Mouse (Mus musculus) splenic B cell, adult 2 months (primary cell): ENCODE measurements around the gene Lrrc10b.
A peak's percentile ranks its signal among the peaks of the same experiment; 100 is the strongest.

Source experiments
- DNase-seq: peaks from one replicate; pipeline ENCODE4 v3.0.0-alpha.2; 2011; ENCODE audit warnings: low read depth, low spot score
- H3K27me3 ChIP-seq: 2 replicates; pipeline ENCODE4 v1.6.1; 2012; ENCODE audit warnings: mild to moderate bottlenecking, low read length, moderate library complexity, mixed read lengths; ENCODE audit not compliant: control insufficient read depth, poor library complexity, insufficient read depth, severe bottlenecking
- H3K36me3 ChIP-seq: 2 replicates; pipeline ENCODE4 v1.6.1; 2012; ENCODE audit warnings: mild to moderate bottlenecking, low read length, moderate library complexity, mixed read lengths; ENCODE audit not compliant: control insufficient read depth, poor library complexity, insufficient read depth, severe bottlenecking

The Lrrc10b gene

DNA sequence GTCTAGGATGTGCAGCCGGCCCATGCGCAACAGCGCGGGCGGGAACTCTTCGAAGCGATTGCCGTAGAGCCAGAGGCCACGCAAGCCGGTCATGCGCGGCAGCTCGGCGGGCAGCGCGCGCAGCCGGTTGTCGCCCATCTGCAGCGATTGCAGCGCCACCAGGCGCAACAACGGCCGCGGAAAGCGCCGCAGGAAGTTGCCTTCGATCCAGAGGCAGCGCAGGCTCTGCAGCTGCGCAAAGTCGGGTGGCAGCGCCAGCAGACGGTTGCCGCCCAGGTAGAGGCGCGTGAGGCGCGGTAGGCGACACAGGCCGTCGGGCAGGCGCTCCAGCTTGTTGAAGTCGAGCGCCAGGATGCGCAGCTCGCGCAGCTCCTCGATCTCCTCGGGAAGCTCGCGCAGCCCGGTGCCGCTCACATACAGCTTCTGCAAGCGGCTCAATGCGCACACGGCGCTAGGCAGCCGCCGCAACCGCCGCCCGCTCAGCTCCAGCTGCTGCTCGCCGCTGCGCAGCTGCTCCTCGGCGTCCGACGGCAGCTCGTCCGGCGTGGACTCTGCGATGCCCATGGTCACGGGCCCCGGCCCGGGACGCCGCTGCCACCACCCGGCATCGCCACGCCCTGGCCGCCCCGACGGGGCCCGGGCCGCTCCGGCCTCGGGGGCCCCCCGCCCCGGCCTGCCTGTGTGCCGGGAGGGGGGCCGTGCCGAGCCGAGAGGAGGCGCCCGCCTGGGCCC lies at the start of gene Lrrc10b:
Gene Lrrc10b (minus strand): TSS at position 722 of the 732 bp plus-strand sequence.
- H3K27me3 ChIP-seq: peaks cover 2% of the 10 kb centered on the region; the same call in 1 of the 2 replicates
- DNase-seq: peak; percentile 71
- no peaks in the 10 kb centered on the region; the same call in 1 of the 2 replicates for H3K36me3 ChIP-seq

DNA sequence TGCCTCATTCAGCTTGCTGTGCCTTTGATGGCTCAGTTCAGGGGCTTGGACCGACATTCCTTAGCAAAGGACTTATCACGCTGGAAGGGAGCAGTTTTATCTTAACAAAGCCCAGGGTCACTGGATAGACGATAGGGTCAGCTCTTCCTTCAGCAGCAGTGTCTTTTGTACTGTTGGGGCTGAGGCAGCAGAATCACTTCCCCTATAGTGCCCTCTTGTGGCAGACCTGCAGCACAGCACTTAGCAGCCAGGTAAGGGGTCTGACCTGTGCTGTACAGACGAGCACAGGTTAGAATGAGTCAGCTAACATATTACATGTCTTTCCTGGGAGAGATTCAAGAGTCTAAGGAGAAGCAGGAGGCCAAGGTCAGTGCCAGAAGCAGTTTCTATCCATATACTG lies 45.3 kb upstream of the Lrrc10b start:
- DNase-seq: peak; percentile 73
- peaks cover 10% of the 10 kb centered on the region for H3K36me3 ChIP-seq
- no peaks in the 10 kb centered on the region for H3K27me3 ChIP-seq

DNA sequence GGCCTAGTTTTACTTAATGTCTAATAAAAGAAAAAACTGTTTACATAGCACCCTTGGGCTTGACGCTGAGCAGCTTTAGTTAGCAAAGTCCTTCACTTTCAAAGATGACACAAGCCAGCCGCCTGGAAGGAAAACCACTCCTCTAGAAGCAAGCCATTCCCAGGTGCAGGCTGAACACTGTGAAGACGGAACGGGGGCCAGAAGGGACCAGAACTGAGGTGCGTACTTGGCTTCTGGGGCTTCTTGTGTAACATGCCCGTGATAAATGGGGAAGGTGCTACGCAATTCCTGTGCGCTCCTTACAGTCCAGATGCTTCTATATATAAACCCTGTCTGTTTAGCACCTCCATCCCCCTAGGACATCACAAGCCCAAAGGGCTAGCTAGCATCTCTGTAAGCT lies 43.3 kb upstream of the Lrrc10b start:
- DNase-seq: no peak
- H3K36me3 ChIP-seq: peaks cover 11% of the 10 kb centered on the region
- H3K27me3 ChIP-seq: no peaks in the 10 kb centered on the region

DNA sequence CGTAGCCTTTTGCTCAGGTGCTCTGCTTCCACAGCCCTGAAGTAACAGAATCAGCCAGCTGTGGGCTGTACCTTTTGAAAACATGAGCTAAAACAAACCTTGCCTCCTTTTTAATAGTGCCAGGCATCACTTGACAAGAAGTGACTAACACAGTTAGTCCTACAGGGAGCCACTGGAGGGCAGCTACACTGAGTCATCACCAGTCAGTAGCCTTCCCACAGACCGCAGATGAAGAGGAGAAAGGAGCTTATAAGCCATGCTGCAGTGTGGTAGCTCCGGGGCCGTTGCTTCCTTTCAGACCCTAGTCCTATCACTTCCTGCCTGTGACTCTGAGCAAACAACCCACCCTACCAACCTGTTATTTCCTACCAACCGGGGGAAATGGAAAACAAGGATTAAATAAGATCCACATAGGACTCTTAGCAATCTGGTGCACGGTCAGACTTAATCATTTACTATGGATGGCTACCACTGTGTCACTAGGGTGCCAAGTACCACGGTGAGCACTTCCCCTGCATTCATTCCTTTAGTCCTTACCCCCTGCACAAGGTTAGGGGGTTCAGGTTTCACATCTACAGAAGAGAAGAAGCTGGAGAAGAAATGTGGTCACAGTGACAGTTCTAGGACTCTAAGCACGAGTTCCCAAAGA lies 40.4 kb upstream of the Lrrc10b start:
- H3K36me3 ChIP-seq: peaks cover 8% of the 10 kb centered on the region
- H3K27me3 ChIP-seq: no peaks in the 10 kb centered on the region
- no peak for DNase-seq

DNA sequence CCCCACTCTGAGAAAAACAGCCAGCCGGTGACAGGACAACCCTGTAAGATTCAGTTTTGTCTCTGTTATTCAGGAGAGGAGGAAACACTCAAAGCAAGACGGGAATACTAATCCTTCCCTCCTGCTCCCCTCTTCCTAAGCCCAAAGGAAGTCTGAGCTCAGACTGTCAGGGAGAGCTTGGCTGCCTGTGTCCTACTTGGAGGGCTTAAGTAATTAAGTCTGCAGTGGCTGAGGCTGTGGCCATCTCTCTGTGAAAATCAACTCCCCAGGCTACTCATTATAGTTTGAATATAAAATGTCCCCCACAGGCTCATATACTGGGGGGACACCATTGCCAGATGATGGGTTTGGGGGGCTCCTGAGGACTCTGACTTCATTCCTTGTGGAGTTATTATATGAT lies 39.7 kb upstream of the Lrrc10b start:
- no peak for DNase-seq
- peaks cover 6% of the 10 kb centered on the region for H3K36me3 ChIP-seq
- no peaks in the 10 kb centered on the region for H3K27me3 ChIP-seq

DNA sequence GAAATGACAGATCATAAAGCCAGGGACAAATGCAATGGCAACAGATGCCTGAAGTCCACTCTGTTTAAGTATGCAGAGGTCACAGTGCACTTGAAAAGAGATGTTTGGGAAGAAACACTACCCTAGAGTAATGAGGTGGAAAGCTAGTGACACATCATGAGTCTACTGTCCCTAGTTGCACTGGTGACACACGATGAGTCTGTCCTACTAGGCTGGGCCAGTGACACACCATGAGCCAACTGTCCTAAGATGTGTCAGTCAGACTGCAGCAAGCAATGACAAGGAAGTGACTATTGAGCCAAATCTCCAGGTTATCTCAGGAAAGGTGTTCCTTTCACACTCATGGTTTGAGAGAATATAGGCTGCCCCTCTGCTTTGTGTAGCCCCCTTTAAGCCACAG lies 38.4 kb upstream of the Lrrc10b start:
- H3K36me3 ChIP-seq: peaks cover 6% of the 10 kb centered on the region
- DNase-seq: no peak
- no peaks in the 10 kb centered on the region for H3K27me3 ChIP-seq

DNA sequence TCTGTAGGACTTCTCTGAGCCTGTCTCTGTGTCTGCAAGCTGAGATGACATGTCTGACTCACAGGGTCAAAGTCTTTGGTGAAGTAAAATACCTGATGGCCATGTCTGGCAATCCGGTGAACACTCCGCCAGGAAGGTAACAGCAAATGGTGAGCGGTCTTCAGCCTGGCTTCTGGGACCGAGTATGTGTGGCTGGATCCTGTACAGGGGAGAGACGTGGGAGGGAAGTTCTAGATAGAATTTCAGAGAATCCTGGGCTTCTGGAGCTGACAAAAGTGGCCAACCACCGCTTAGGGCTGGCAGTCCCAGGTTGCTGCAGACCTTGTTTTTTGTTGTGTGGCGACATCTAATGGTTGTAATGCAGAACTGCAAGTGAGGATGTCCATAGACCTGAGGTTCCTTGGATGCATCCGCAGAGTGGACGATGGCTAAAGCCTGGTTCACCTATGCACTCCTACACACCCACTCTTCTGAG lies 29.0 kb upstream of the Lrrc10b start:
- peak; percentile 73 for DNase-seq
- Histone ChIP-seq H3K36me3 (no peaks in the 10 kb centered on the region), H3K27me3 (no peaks in the 10 kb centered on the region)

DNA sequence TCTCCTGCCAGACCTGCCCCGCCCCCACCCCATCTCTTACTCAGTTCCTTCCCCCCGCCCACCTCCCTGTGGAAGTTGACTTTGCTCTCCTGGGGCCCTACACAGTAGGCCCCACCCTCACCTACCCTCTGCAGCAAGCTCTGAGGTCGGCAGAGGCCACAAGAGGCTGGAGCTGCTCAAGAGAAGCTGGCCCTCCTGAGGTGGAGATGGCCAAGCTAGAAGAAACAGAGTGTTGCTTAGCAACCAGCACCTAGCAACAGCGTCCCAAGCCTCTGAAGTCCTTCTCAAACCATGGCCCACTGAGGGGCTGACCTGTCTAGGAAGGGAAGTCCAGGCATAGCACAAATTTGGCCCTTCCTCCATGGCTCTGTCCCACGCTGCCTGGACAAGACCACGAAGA lies 25.4 kb upstream of the Lrrc10b start, which contains the start of gene Ppp1r32:
Gene Ppp1r32 (minus strand): TSS at position 226 of the 400 bp plus-strand sequence.
- no peaks in the 10 kb centered on the region for H3K36me3 ChIP-seq
- no peaks in the 10 kb centered on the region for H3K27me3 ChIP-seq
- DNase-seq: no peak

DNA sequence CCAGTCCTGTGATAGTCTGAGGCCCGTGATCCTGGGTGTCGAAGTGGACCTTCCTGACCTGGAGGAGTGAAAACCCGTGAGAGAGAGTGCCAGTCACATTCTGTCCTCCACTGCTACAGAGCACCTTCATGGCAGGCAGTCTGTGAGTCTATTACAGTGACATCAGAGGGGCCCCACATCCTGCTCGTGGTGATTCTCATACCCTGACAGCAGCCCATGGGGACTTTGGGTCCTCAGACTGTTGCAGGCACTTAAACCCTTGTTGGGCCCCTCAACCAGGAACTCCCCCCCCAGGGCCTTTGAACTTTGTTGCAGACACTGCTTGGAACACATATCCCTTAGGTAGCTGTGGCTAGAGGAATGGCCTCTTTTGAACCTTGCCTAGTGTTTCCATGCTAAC lies 22.3 kb upstream of the Lrrc10b start:
- H3K36me3 ChIP-seq: no peaks in the 10 kb centered on the region
- H3K27me3 ChIP-seq: no peaks in the 10 kb centered on the region
- DNase-seq: no peak

DNA sequence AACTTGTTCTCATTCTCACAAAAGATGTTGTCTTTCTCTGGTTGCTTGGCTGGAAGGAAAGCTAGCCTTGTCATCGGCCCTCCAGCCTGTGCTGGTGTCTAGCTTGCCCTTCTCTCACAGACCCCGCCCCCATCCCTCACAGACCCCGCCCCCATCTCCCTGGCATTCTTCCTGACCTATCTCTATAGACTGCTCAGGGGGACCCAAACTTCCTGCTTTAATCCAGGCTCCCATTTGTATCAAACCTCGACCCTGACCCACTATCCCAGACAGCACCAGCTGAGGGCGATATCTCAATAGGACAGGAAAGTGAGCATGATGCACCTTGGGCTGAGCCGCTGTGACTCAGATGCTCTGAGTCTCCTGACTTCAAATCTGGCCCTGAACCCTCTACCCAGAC lies 16.5 kb upstream of the Lrrc10b start:
- H3K36me3 ChIP-seq: no peaks in the 10 kb centered on the region
- no peaks in the 10 kb centered on the region for H3K27me3 ChIP-seq
- no peak for DNase-seq

DNA sequence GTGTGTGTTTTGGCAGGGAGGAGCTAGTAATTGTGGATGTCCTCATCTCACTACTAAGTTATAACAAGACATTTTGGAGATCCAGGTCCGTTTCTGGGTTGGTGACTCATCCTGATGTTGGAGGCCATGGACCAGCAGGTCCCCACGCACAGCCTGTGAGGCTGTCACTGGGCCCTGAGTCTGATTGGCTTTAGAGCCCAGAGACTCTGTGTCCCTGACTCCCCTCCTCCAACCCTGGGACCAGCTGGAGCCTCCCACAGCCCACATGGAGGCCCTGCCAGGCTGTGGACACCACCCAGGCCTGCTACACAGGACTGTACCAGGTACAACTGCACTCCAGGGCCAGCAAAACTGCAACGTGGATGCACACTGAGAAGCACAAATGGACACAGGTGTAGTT lies 15.7 kb upstream of the Lrrc10b start:
- Histone ChIP-seq H3K27me3 (no peaks in the 10 kb centered on the region), H3K36me3 (no peaks in the 10 kb centered on the region)
- no peak for DNase-seq

DNA sequence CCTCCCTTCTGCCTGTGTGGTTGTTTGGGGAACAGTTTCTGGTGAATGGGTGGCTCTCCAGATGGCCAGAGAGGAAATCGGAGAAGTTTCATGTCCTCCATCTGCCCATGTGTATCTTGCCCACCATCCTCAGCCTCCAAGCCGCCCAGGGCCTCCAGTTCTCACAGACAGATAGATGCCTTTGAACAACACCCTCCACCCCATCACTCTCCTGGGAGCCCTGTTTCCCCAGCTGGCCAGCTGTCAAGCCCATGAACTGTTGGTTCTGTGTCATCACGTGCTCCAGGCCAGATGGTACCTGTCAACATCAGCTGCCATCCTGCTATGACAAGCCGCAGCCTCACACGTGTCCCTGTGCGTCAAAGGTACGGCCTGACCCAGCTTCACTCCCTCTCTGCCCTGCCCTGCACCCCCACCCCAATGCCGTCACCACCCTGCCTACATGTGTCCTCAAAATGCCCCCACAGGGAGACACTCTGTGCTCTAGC lies 11.9 kb upstream of the Lrrc10b start:
- Histone ChIP-seq H3K36me3 (no peaks in the 10 kb centered on the region), H3K27me3 (no peaks in the 10 kb centered on the region)
- peak; percentile 52 for DNase-seq

DNA sequence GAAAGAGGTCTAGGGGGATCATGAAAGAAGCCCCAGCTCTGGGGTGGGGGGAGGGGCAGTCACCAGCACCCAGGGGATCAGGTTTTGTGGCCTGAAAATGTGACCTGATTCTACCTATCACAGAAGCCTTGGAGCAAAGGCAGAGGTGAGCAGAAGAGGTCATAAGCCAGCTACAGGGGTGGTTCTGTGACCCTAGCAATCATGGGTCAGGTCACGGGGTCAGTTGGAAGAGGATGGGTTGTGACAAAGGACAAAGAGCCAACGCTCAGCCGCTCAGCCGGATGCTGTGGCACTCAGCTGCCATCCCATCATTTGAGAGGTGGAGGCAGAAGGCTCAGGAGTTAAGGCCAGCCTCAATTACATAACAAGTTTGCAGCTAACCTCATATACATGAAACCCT lies 7.2 kb upstream of the Lrrc10b start:
- Histone ChIP-seq H3K36me3 (no peaks in the 10 kb centered on the region), H3K27me3 (no peaks in the 10 kb centered on the region)
- no peak for DNase-seq

DNA sequence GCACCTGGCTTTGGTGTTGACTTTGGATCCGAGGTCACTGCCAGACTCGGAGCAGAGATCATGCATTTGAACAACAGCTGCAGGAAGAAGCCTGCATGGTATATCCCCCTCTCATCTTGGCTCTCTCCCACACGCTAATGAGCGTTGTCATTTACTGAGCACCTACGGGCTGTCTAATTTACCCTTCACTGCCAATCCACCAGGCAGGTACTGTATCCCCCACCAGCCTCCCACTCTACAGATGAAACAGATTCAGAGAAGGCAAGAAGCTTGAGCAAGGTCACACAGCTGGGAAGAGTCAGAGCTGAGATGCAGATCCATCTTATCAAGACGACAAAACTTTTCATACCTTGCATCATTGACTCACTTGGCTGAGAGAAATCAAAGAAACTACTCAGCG lies 4.3 kb upstream of the Lrrc10b start:
- DNase-seq: no peak
- Histone ChIP-seq H3K36me3 (no peaks in the 10 kb centered on the region; the same call in 1 of the 2 replicates), H3K27me3 (no peaks in the 10 kb centered on the region)

DNA sequence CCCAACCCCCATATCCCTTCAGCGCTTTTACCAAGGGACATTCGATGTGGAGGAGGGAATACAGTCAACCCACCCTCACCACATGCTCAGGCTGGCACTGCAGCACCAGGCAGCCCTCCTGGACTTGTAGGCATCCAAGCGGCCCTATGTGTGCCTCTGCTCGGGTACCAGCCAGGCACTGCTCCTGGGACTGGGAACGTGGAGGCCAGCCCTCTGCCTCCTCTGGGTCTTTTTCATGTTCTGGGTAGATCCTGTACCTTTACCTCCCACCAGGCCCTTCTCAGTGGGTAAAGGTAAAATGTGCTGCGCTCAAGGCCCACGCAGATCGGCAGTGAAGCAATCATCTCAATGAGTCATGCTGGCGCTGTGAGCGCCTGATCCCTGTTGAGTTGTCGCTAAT lies 2.6 kb upstream of the Lrrc10b start:
- DNase-seq: no peak
- peaks cover 2% of the 10 kb centered on the region; the same call in 1 of the 2 replicates for H3K27me3 ChIP-seq
- H3K36me3 ChIP-seq: no peaks in the 10 kb centered on the region; the same call in 1 of the 2 replicates
